Mouse (Mus musculus) layer of hippocampus, adult 2 months (tissue): ENCODE data around the gene Hoxa3. TPM values are rescaled to one million over a fixed set of nuclear protein-coding genes. Genes with fewer than 3 reads are reported as not detected.

Experiments
- DNase-seq, 2 experiments: peaks; one replicate each; pipeline ENCODE4 v3.0.0; 2022; ENCODE audit warnings: low spot score in 2 of 2
- H3K27ac ChIP-seq: fragments of 200-600 bp; 2 replicates; pipeline ENCODE4 v1.8.1; 2022
- H3K4me3 ChIP-seq: fragments of 200-600 bp; 2 replicates; pipeline ENCODE4 v1.8.1; 2022; ENCODE audit warnings: mild to moderate bottlenecking
- CTCF ChIP-seq: fragments of 200-600 bp; conservative IDR thresholded peaks from 2 replicates; pipeline ENCODE4 v1.8.1; 2022; ENCODE audit warnings: antibody characterized with exemption, mild to moderate bottlenecking, moderate library complexity
- total RNA-seq, 2 experiments: library from RNA; stranded (reverse); gene quantifications; 2 replicates each; pipeline ENCODE4 v1.2.3; 2021

The Hoxa3 gene
- total RNA-seq, 2 experiments from 2014 or later, result not detected

DNA sequence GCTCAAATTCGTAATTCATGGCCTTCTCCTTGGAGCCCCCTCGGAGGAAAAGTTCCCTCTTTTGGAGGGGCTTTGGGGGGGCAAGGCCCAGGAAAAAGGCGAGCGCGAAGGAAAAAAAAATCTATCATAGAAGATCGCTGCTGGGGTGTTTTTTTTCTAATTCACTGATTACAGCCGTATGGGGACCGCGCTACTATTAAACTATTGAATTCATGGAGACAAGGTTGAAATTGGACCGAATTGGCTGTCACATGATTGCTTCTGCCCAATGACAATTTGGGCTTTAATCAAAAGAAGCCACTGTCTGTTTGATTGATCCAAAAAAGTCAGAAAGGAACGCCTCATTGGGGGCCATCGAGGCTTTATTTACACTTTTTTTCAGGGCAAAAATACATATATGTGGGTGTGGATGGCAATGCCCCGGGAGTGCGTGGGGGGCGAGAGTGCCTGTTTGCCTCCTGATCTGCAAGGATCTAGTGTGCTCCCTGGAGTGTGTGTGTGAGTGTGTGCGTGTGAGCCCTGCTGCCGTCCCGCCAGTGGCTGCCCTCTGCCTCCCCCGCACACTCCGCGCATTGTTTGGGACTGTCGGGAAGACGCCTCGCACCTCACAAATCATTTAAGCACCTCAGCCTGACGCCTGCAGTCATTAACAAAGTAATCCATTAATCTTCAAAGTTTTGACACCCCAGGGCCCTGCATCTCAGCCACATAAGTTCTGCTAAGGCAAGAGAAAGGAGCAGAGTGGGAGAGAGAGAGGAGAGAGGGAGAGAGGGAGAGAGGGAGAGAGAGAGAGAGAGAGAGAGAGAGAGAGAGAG lies 48.3 kb downstream of the Hoxa3 start, which contains the start of gene Hoxa2:
Hoxa2 (minus strand) TSS at position 206 of the 815 bp plus-strand sequence.
- no peak for DNase-seq
- Histone ChIP-seq H3K4me3 (no peak within 1 kb of the TSS), H3K27ac (no peak within 1 kb of the TSS)
- no peak for TF ChIP-seq CTCF

DNA sequence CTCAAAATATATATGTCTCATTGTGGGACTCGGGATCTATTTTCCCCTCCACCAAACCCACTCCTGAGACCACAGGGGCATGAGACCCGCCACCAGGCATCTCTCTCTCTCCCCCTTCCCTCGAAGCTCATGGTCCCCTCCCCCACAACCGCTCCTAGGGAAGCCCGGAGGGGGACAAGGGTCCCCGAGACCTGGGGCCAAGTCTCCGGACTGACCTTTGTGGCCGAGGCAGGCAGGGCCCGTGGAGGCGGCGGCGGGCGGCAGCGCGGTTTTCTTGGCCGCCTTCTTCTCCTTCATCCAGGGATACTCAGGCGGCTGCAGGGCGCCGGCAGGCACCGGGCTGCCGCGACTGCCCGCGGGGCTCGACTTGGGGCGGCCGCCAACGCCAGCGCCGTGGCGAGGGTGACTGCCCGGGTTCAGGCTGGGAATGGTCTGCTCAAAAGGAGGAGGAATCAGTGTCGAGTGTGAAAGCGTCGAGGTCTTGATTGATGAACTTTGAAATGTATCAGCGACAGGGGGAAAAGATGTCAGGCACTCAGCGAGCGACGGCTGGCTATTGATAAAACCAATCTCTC lies 49.0 kb downstream of the Hoxa3 start:
- Histone ChIP-seq H3K4me3 (no peak overlapping the region), H3K27ac (no peak overlapping the region)
- DNase-seq, result no peak
- no peak for TF ChIP-seq CTCF

DNA sequence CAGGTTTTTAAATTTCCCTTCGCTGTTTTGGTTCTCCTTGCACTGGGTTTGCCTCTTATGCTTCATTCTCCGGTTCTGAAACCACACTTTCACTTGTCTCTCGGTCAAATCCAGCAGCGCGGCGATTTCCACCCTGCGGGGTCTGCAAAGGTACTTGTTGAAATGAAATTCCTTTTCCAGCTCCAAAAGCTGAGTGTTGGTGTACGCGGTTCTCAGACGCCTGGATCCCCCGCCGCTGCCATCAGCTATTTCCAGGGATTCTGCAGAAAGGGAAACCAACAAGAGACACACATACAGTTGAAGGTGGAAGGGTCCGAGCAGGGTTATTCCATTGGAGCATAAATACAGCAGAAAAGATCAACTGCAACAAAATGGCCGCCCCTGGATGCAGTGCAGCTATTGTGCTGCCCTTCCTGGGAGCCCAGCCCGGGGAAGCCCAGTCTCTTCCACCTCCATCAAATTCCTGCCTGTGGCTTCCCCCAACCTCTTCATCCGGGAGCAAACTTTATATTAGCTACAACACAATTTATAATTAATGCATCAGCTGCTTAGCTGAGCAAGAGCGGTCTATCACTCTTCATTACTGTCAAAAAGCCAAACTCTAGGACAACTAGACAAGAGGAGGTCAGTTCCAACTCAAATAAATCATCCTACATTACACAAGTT lies 49.6 kb downstream of the Hoxa3 start:
- DNase-seq, result no peak
- no peak overlapping the region for H3K27ac ChIP-seq

DNA sequence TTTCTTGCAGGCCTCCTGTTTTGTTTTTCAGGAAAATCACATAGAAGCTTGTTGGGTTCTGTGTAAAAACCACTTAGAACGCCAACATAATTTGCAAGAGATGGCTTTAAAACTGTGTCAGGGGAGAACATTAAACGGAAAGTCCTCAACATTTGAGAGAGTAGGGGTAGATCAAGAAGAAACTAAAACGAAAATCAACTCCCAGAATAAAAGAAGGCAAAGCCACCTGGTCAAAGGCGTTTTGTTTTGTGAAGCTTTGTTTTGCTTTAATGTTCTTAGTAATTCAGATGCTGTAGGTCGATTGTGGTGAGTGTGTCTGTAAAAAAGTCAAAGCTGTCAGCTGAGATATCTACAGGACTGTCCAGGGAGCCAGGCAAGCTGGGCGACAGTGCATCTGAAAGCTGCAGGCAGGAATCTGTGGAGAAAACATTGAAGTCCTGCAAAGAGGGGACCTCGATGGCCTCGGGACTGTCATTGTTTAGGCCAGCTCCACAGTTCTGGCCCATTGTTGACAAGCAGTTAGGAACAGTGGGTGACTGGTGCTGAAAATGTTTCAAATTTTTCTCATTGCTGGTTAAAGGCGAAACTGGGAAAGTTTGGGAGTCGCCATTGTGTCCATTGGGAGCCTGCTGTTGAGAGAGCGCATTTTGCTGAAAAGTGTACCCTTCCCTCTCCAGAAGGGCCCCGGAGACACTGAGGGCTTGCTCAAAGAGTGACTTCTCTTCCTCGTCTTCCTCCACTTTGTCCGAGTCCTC lies 50.3 kb downstream of the Hoxa3 start:
- Histone ChIP-seq H3K27ac (no peak overlapping the region), H3K4me3 (no peak overlapping the region)
- no peak for TF ChIP-seq CTCF
- DNase-seq, result no peak

More for the DNA sequence above, 49.6 kb downstream of the Hoxa3 start:
- TF ChIP-seq CTCF, result no peak
- H3K4me3 ChIP-seq, result no peak overlapping the region

DNA sequence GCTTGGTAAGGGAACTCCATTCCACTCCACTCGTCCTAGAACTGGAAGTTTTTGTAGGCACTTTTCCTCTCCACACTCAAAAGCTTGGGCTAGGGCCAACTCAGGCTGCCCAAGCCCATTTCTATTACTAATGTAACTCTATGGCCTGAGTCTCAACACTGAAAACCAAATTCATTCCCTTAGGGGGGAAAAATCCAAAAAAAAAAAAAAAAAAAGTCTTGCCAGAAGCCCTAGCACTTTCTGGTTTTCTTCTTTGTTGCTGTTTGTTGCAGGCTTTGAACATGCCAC lies 51.1 kb downstream of the Hoxa3 start:
- H3K4me3 ChIP-seq, result no peak overlapping the region
- DNase-seq, result no peak

DNA sequence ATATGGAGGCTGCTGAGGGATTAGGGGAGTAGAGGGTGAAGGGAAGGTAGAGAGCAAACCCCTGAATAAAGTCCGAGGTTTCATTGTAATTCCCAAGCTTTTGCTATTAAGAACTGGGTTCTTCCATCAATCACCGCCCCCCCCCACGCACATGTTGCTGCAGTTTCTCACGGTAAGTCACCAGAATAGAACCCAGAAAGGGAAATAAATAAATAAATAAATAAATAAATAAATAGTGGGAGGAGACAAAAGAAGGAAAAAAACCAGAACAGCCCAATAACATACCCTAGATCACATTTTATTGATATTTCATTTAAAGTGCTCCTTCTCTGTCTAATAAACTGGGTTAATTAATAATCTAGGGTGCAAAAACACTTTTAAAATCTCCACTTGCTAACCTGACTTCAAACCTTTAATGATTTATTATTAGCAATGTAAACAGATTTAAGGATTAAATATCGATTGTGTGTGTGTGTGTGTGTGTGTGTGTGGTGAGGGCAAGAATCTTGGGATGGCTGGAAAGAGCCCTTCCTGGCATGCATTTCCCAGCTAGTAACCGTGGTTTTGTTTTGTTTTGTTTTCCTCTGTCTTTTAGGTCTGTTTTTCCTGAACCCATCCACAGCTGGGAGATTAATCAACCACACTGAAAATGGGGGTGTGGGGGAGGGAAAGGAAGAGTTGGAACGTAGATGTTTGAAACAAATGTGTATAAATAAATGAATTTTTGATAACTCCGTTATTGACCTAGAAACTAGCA lies 51.6 kb downstream of the Hoxa3 start:
- no peak for TF ChIP-seq CTCF
- H3K4me3 ChIP-seq, result no peak overlapping the region
- no peak for DNase-seq
- no peak overlapping the region for H3K27ac ChIP-seq

More for the DNA sequence above, 51.1 kb downstream of the Hoxa3 start:
- no peak for TF ChIP-seq CTCF
- H3K27ac ChIP-seq, result no peak overlapping the region

DNA sequence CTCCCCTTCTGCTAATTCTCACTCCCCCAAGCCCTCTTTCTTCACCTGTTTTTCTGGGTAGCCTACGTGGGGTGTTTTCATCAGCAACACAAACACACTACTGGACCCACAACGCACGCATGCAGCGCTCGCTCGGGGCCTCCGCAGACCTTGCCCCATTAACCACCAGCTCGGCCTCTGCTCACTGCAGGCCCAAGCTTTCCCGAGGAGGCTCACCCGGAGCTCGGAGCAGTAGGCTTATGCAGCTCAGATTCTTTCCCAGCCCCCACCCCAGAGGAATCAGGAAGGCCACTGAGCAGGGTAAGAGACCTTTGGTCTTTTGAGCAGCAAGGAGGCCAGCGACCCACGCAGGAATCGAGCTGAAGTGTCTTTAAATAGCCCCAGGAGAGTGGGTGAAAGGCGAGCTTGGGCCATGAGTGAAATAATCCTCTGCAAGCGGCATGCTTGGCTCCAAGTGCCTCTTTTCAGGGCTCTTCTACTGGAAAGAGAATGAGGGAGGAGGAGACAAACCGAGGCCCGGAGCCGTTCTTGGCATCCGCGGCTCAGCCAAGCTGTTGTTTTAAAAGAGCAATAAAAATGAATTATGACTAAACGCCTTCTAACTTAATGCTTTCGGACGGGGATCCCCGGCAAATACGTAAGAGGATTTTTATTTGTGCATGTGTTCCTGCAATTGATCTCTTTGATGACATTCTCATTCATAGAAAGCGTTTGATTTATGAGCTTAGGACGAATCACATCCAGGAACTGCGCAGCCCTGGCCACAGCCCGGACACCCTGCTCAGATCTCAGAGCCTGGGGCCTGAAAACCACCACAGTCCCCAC lies 52.4 kb downstream of the Hoxa3 start:
- DNase-seq, result no peak
- Histone ChIP-seq H3K4me3 (no peak overlapping the region), H3K27ac (no peak overlapping the region)
- TF ChIP-seq CTCF, result no peak

DNA sequence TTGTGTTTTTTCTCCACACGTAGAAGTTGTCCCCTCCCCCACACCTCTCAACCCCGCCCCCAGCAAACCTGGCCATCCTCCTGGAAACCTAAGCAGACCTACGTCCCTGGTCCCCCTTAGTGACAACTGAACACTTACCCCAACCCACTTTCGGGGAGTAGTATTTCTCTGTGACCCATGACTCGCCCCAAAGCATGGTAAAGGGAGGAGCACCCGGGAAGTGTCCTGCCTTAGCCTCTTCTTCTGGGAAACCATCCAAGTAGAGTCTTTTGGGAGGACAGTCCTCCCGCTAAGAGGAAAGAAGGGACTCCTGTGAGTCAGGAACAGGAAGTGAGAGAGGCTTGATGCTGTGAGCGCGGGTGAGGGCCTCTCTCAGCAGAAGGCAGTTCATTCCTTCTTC lies 53.2 kb downstream of the Hoxa3 start:
- no peak overlapping the region for H3K4me3 ChIP-seq
- no peak for TF ChIP-seq CTCF
- H3K27ac ChIP-seq, result no peak overlapping the region

DNA sequence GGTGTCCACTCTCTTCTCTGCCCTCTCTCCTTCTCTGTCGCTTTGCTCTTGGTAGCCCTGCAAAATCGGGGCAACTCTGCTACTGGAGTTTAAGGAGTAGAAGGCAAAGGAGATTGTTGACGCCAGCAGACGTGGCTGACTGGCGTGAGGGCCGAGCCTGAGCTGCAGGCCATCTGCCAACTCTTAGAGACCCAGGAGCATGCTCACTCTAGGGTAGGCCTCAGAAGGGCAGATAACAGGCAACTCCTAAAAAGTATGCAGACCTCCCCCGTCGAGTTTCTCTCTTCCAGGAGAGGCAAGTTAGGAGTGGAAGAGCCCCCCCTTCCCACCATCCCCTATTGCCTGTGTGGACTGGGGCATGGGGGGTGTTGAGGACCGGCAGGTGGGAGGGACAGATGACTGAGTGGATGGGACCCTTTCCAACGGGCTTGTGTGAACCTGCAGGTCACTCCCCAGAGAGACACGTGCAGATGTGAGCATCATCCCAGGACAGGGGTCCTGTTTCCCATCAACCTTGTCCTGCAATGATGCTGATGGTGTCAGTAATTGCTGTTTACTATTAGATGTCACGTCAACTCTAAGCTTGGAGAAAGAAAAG lies 53.9 kb downstream of the Hoxa3 start:
- no peak for TF ChIP-seq CTCF
- Histone ChIP-seq H3K27ac (no peak overlapping the region), H3K4me3 (no peak overlapping the region)
- no peak for DNase-seq

More for the DNA sequence above, 53.2 kb downstream of the Hoxa3 start:
- DNase-seq, result no peak

DNA sequence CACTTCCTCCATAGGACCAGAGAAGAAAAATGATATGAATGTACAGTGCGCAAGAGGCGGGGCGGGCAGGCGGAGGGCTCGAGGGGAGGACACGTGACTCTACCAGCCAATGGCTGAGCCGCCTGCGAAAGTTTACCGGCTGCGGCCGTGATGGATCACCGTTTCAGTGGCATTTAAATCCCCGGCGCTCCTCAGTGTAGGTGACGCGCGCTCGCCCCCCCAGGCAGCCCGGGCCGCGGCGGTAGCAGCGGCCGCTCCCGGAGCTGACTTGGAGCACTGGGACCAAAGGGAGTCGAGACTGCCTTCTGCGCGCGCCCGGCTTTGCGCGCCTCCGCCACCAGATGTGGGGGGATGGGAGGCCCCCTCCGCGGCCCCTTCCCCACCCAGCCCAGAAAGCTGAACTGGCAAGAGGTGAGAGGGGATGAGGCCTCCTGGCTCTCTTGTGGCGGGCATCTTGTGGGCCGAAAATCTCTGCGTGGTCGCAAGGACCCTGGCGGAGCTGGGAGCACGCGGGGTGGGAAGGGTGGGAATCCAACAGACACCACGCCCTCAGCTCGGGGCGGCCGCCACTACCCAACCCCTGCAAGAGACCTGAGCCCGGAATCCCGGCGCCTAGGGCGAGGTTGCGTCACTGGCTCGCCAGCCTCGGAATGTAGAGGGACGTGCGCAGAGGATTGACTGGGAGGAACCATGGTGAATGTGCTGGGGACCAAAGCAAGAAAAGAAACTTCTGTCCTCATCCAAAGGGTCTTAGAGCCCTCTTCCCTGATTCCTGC lies 54.7 kb downstream of the Hoxa3 start, which contains the start of gene Hoxa1:
Hoxa1 (minus strand) TSS at position 42 of the 776 bp plus-strand sequence.
- H3K27ac ChIP-seq, result no peak within 1 kb of the TSS
- no peak for DNase-seq
- no peak for TF ChIP-seq CTCF
- peak within 1 kb of the TSS; percentile 43 for H3K4me3 ChIP-seq
